Mouse (Mus musculus): ENCODE results near the gene Rgs14. TPM values are rescaled to one million over a fixed set of nuclear protein-coding genes. Genes with fewer than 3 reads are reported as not detected.
A peak's percentile ranks its signal among the peaks of the same experiment; 100 is the strongest.

Gene Rgs14
- polyA plus RNA-seq, 1 experiment = 44.1 TPM

- DNase-seq (ENCODE audit: extremely low spot score in 1 of 2, low spot score in 1 of 2) = no peak
These were observed 27.1 kb upstream of the Rgs14 start for GRCm38 (mm10) chr13:55342469-55342868.

GRCm38 (mm10) chr13:55344286-55344685 lies 25.2 kb upstream of the Rgs14 start:
- peak in 1 of 2 experiments; percentile 70 for DNase-seq (ENCODE audit: extremely low spot score in 1 of 2, low spot score in 1 of 2)

GRCm38 (mm10) chr13:55346745-55347144 lies 22.8 kb upstream of the Rgs14 start:
- DNase-seq (ENCODE audit: extremely low spot score in 1 of 2, low spot score in 1 of 2) = no peak

GRCm38 (mm10) chr13:55361145-55361544 lies 8.4 kb upstream of the Rgs14 start:
- DNase-seq (ENCODE audit: extremely low spot score in 1 of 2, low spot score in 1 of 2) = no peak

GRCm38 (mm10) chr13:55361974-55362452 lies 7.5 kb upstream of the Rgs14 start:
- DNase-seq (ENCODE audit: extremely low spot score in 1 of 2, low spot score in 1 of 2) = no peak

- peak; percentile 98 to 99 for DNase-seq (ENCODE audit: extremely low spot score in 1 of 2, low spot score in 1 of 2)
These were observed 7.0 kb upstream of the Rgs14 start, which contains the start of gene Lman2 for GRCm38 (mm10) chr13:55362453-55363060. Gene Lman2, minus strand, starts transcription at chr13:55362783.

- no peak for DNase-seq (ENCODE audit: extremely low spot score in 1 of 2, low spot score in 1 of 2)
These were observed 1.1 kb upstream of the Rgs14 start for GRCm38 (mm10) chr13:55368401-55368800.

- no peak for DNase-seq (ENCODE audit: extremely low spot score in 1 of 2, low spot score in 1 of 2)
These were observed 702 bp downstream of the Rgs14 start for GRCm38 (mm10) chr13:55370234-55370633.

- DNase-seq (ENCODE audit: extremely low spot score in 1 of 2, low spot score in 1 of 2) = peak in 1 of 2 experiments; percentile 45
These were observed 1.6 kb downstream of the Rgs14 start for GRCm38 (mm10) chr13:55371007-55371681.

GRCm38 (mm10) chr13:55371740-55372139 lies 2.2 kb downstream of the Rgs14 start:
- no peak for DNase-seq (ENCODE audit: extremely low spot score in 1 of 2, low spot score in 1 of 2)

- no peak for DNase-seq (ENCODE audit: extremely low spot score in 1 of 2, low spot score in 1 of 2)
These were observed 4.8 kb downstream of the Rgs14 start for GRCm38 (mm10) chr13:55374206-55374924.

GRCm38 (mm10) chr13:55375877-55376276 lies 6.3 kb downstream of the Rgs14 start:
- DNase-seq (ENCODE audit: extremely low spot score in 1 of 2, low spot score in 1 of 2) = no peak

GRCm38 (mm10) chr13:55378907-55379580 lies 9.5 kb downstream of the Rgs14 start:
- no peak for DNase-seq (ENCODE audit: extremely low spot score in 1 of 2, low spot score in 1 of 2)

- peak; percentile 75 to 86 for DNase-seq (ENCODE audit: extremely low spot score in 1 of 2, low spot score in 1 of 2)
These were observed 12.3 kb downstream of the Rgs14 start for GRCm38 (mm10) chr13:55381790-55382189.

GRCm38 (mm10) chr13:55390644-55391043 lies 21.1 kb downstream of the Rgs14 start:
- no peak for DNase-seq (ENCODE audit: extremely low spot score in 1 of 2, low spot score in 1 of 2)

GRCm38 (mm10) chr13:55391626-55392029 lies 22.1 kb downstream of the Rgs14 start:
- DNase-seq (ENCODE audit: extremely low spot score in 1 of 2, low spot score in 1 of 2) = no peak

- no peak for DNase-seq (ENCODE audit: extremely low spot score in 1 of 2, low spot score in 1 of 2)
These were observed 23.4 kb downstream of the Rgs14 start for GRCm38 (mm10) chr13:55392933-55393332.

GRCm38 (mm10) chr13:55398088-55398487 lies 28.6 kb downstream of the Rgs14 start, which contains the start of gene Slc34a1:
Gene Slc34a1, plus strand, starts transcription at chr13:55398187.
- DNase-seq (ENCODE audit: extremely low spot score in 1 of 2, low spot score in 1 of 2) = no peak

GRCm38 (mm10) chr13:55399300-55400038 lies 29.9 kb downstream of the Rgs14 start:
- no peak for DNase-seq (ENCODE audit: extremely low spot score in 1 of 2, low spot score in 1 of 2)

GRCm38 (mm10) chr13:55400039-55400346 lies 30.5 kb downstream of the Rgs14 start:
- DNase-seq (ENCODE audit: extremely low spot score in 1 of 2, low spot score in 1 of 2) = no peak
